Mouse (Mus musculus): ENCODE results near the gene Zfp804a. TPM values are rescaled to one million over a fixed set of nuclear protein-coding genes. Genes with fewer than 3 reads are reported as not detected.

The Zfp804a gene
- polyA plus RNA-seq, 1 experiment from 2014 or later = 0.33 TPM

DNA sequence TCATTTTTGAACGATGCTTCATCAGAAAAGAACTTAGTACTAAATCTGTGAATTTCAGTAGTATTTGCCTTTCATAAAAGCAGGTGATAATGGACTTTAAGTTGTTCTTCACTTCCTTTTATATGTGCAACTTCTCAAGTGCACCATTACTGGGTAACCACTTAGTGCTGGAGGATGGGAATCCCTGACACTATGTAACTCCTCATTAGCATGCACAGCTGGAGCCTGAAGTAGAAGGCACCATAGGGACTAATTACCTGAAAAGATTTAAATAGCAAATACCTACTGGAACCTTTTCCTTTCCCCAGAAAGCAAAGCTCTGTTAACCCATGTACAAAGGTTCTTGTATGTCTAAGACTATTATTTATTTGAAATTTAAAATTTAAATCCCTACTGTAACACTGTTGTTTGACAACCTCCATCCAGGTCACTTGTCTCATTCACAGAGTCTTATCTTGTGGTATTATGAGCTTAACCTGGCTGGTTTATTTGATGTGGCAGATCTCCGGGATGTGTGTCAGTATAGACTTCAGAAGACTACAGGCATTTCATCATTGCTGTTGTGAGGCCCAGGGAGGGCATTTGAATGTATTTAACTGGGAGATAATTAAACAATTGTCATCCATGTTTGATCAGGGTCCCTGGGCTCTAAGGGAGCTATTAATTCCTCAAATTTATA, 229.7 kb downstream of the Zfp804a start:
- WGBS = 57% methylated on average over 2 of the region's 2 CpGs
- H3K9me3 ChIP-seq = no peaks in the 10 kb centered on the region
- H3K4me3 ChIP-seq = no peak overlapping the region
- no peak overlapping the region for H3K9ac ChIP-seq
- H3K4me1 ChIP-seq = no peaks in the 10 kb centered on the region
- no peaks in the 10 kb centered on the region for H3K27me3 ChIP-seq (replicated peaks)
- H3K36me3 ChIP-seq = no peaks in the 10 kb centered on the region
- no peak overlapping the region for H3K27ac ChIP-seq (replicated peaks)
- ATAC-seq (ENCODE audit: extremely low read depth, insufficient number of reproducible peaks, low FRiP score, low TSS enrichment) = no peak
- no peak overlapping the region for H3K4me2 ChIP-seq

- Histone ChIP-seq H3K4me1 (no peaks in the 10 kb centered on the region), H3K4me2 (no peak overlapping the region)
These were observed 242.0 kb downstream of the Zfp804a start for GRCm38 (mm10) chr2:82294932-82295493.

More at GRCm38 (mm10) chr2:82294932-82295493, 242.0 kb downstream of the Zfp804a start:
- Histone ChIP-seq H3K9me3 (no peaks in the 10 kb centered on the region), H3K4me3 (no peak overlapping the region), H3K27me3 (replicated peaks) (no peaks in the 10 kb centered on the region), H3K27ac (replicated peaks) (no peak overlapping the region), H3K36me3 (no peaks in the 10 kb centered on the region), H3K9ac (no peak overlapping the region)
- WGBS = 67% methylated on average over 2 of the region's 2 CpGs
- no peak for ATAC-seq (ENCODE audit: extremely low read depth, insufficient number of reproducible peaks, low FRiP score, low TSS enrichment)
